Mouse (Mus musculus): ENCODE results near the gene Pkn1. TPM values are rescaled to one million over a fixed set of nuclear protein-coding genes. Genes with fewer than 3 reads are reported as not detected.

Pkn1 gene
- polyA plus RNA-seq, 1 experiment from 2014 or later, result 33.1 TPM

DNA sequence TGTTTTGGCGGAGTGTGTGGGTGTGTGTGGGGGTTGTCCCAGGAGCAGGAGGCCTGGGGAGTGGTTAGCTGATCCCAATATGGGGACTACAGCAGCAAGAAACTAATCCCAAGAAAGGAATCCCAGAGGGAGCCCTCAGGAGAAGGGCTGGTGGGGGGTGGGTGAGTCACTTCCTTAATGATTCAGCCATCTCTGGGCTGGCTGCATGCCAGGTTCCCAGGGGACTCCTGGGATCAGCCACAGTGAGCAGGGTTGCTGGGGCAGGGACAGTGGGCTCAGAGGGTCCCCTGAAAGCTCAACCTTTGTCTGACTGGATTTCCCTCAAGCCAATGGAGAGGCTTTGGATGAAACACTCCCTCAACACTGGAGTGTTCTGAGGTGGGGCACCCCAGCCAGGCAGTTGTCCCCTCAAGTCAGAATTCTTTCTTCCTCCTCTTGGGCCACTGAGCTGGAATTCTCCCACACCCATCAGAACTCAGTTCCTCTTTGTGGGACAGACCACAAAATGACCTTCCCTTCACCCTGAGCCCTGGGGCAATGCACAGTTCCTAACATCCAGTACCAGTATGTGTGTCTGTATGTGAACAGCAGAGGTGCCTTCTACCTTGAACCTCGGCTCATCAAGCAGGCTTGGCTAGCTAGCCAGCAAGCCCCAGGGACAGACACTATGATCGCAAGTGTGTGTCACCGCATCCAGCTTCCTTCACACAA, 39.0 kb upstream of the Pkn1 start:
- Histone ChIP-seq H3K4me3 (no peak overlapping the region), H3K27ac (replicated peaks) (no peak overlapping the region), H3K27me3 (peaks cover 31% of the 10 kb centered on the region), H3K36me3 (no peaks in the 10 kb centered on the region), H3K4me1 (peaks cover 11% of the 10 kb centered on the region), H3K4me2 (replicated peaks) (no peak overlapping the region), H3K9me3 (no peaks in the 10 kb centered on the region), H3K9ac (replicated peaks) (no peak overlapping the region)
- WGBS, result 75% methylated on average over 4 of the region's 4 CpGs
- ATAC-seq (replicated peaks), result no peak

DNA sequence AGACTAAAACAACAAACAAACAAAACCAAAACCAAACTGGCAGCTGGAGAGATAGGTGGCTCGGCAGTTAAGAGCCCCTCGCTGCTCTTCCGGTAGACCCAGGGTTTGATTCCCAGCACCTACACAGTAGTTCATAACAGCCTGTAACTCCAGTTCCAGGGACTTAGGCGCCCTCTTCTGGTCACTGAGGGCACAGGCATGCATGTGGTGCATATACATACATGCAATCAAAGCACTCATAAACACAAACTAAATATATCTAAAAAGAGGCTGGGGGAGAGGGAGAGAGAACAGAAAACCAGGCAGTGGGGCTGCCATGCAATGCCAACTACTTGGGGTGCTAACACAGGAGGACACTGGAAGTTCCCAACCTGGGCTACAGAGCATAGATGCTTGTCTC, 38.4 kb upstream of the Pkn1 start:
- Histone ChIP-seq H3K4me2 (replicated peaks) (no peak overlapping the region), H3K27me3 (peaks cover 28% of the 10 kb centered on the region), H3K27ac (replicated peaks) (no peak overlapping the region), H3K4me1 (peaks cover 11% of the 10 kb centered on the region), H3K36me3 (no peaks in the 10 kb centered on the region), H3K9ac (replicated peaks) (no peak overlapping the region), H3K9me3 (no peaks in the 10 kb centered on the region), H3K4me3 (no peak overlapping the region)
- ATAC-seq (replicated peaks), result no peak
- 87% methylated on average over 4 of the region's 4 CpGs for WGBS

DNA sequence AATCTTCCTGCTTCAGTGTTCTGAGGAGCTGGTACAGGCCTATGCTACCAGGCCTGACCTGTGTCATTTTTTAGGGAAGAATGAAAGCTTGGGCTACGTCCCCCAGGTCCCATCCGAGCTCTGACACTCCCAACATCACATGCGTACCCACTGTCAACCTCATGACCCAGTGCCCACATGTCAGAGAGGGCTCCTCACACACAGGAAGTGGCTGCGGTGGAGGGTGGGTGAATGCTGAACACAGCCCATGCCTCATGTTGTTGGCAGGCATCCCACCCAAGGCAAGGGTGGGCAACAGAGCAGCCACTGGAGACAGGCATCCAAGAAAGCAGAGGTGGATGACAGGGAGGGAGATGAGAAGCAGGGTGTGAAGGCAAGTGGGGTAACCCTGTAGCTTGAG, 37.7 kb upstream of the Pkn1 start:
- peaks cover 22% of the 10 kb centered on the region for H3K27me3 ChIP-seq
- H3K9ac ChIP-seq (replicated peaks), result no peak overlapping the region
- no peak for ATAC-seq (replicated peaks)
- 96% methylated on average over 4 of the region's 4 CpGs for WGBS
- H3K9me3 ChIP-seq, result no peaks in the 10 kb centered on the region
- no peak overlapping the region for H3K4me3 ChIP-seq
- H3K4me1 ChIP-seq, result peaks cover 11% of the 10 kb centered on the region
- H3K36me3 ChIP-seq, result no peaks in the 10 kb centered on the region
- H3K27ac ChIP-seq (replicated peaks), result no peak overlapping the region
- no peak overlapping the region for H3K4me2 ChIP-seq (replicated peaks)

DNA sequence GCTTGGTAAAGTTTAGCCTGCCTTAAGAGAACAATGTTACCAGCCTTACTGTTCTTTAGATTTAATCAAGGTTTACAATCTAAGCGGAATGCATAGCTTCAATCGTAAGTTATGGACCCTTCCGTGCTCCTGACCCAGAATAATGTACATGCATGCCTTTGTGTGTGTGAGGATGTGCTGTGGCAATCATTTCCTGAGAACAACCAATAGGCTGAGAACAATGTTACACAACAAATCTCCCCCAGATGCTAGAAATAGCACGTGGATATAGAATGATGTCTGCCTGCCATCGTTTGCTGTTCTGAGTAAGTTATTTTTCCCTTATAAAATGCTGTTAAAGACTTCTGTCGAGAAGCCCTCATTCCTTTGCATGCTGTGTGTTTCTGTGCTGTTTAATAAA, 33.9 kb upstream of the Pkn1 start:
- 80% methylated on average over 6 of the region's 6 CpGs for WGBS
- Histone ChIP-seq H3K9me3 (no peaks in the 10 kb centered on the region), H3K27ac (replicated peaks) (no peak overlapping the region), H3K36me3 (no peaks in the 10 kb centered on the region), H3K4me3 (no peak overlapping the region), H3K9ac (replicated peaks) (no peak overlapping the region), H3K4me2 (replicated peaks) (no peak overlapping the region), H3K27me3 (no peaks in the 10 kb centered on the region), H3K4me1 (no peaks in the 10 kb centered on the region)
- no peak for ATAC-seq (replicated peaks)

DNA sequence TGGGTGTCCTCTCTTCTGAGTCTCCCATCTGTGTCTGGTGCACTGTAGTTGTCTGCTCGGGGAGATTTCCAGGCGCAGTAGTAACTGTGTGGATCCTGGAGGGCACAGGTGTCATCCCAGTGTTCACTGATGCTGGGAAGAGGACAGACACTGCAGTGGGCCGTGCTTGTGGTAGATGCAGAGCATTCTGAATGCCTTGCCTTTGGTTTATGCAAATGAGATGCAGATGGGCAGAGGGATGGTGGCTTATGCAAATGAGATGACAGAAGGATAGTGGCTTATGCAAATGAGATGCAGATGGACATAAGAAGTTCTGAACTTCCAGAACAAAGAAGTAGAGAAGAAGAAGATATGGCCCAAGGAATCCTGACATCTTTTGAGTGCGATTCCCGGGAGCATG, 32.9 kb upstream of the Pkn1 start:
- WGBS, result 77% methylated on average over 5 of the region's 5 CpGs
- Histone ChIP-seq H3K4me1 (no peaks in the 10 kb centered on the region), H3K9me3 (no peaks in the 10 kb centered on the region), H3K9ac (replicated peaks) (no peak overlapping the region), H3K27ac (replicated peaks) (no peak overlapping the region), H3K4me2 (replicated peaks) (no peak overlapping the region), H3K4me3 (no peak overlapping the region), H3K36me3 (no peaks in the 10 kb centered on the region), H3K27me3 (no peaks in the 10 kb centered on the region)
- ATAC-seq (replicated peaks), result no peak

DNA sequence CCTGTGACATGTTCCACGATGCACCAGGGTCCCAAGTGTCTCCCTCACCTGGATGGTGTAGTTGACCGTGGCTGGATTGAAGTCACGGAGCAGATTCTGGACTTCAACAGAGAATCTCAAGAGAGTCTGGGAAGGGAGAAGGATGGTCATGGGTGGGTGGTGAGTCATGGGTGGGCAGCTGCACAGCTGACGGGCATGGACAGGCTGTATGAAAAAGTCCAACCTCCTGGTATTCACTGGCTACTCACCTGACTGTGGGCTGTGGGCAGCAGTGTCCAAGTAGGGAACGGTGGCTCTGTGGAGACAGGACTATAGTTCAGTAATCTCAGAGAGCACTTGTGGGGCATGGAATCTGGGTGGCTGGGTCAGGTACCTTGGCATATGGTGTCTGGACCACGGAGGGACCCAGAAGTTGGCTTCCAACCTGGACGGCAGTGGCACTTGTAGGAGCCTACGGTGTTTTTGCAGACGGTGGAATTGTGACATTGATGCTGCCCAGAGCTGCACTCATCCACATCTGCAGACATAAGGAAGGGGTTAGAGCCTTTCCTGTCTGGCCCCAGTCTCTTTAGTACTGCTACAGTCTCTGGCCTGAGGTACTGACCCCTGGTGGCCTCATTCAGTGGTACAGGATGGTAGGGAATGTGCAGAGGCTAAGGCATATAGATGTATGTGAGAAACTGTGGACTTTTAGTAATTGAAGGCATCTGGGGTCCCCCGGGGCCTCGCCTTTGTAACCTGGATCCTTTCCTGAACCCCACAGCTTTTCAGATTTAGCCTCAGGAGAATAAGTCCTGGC, 30.2 kb upstream of the Pkn1 start:
- Histone ChIP-seq H3K9ac (replicated peaks) (no peak overlapping the region), H3K4me1 (no peaks in the 10 kb centered on the region), H3K27me3 (no peaks in the 10 kb centered on the region), H3K9me3 (no peaks in the 10 kb centered on the region), H3K36me3 (peaks cover 11% of the 10 kb centered on the region), H3K4me3 (no peak overlapping the region), H3K4me2 (replicated peaks) (no peak overlapping the region), H3K27ac (replicated peaks) (no peak overlapping the region)
- ATAC-seq (replicated peaks), result no peak
- 77% methylated on average over 11 of the region's 11 CpGs for WGBS

DNA sequence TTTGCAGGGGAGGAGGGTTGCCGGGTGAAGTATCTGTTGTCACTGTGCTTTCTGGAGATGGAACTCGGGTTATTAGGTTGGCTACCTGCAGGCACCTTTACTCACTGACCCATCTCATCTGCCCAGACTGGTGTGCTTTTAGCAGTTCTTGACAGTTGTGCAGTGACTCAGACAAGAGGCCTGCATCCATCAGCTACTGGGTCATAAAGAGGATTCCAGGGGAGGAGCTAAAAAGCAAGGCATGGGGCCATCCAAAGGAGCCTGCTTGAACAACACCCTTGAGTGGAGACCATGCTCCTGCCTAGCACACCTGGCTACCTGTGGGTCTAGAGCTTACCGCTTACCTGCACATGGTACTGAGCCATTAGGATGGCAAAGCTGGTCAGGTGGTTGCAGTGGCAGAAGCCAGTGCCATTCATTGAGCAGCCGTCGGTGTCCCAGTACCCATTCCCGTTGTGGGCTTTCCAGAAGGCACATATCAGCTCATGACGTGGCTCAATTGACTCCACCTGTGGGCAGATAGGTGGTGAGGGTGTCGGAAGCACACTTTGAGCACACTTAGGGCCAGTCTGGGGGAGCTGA, 26.6 kb upstream of the Pkn1 start:
- no peak overlapping the region for H3K27ac ChIP-seq (replicated peaks)
- H3K9ac ChIP-seq (replicated peaks), result no peak overlapping the region
- WGBS, result 95% methylated on average over 8 of the region's 8 CpGs
- no peaks in the 10 kb centered on the region for H3K9me3 ChIP-seq
- no peaks in the 10 kb centered on the region for H3K27me3 ChIP-seq
- H3K4me3 ChIP-seq, result no peak overlapping the region
- ATAC-seq (replicated peaks), result no peak
- H3K4me2 ChIP-seq (replicated peaks), result no peak overlapping the region
- no peaks in the 10 kb centered on the region for H3K4me1 ChIP-seq
- H3K36me3 ChIP-seq, result peaks cover 47% of the 10 kb centered on the region

DNA sequence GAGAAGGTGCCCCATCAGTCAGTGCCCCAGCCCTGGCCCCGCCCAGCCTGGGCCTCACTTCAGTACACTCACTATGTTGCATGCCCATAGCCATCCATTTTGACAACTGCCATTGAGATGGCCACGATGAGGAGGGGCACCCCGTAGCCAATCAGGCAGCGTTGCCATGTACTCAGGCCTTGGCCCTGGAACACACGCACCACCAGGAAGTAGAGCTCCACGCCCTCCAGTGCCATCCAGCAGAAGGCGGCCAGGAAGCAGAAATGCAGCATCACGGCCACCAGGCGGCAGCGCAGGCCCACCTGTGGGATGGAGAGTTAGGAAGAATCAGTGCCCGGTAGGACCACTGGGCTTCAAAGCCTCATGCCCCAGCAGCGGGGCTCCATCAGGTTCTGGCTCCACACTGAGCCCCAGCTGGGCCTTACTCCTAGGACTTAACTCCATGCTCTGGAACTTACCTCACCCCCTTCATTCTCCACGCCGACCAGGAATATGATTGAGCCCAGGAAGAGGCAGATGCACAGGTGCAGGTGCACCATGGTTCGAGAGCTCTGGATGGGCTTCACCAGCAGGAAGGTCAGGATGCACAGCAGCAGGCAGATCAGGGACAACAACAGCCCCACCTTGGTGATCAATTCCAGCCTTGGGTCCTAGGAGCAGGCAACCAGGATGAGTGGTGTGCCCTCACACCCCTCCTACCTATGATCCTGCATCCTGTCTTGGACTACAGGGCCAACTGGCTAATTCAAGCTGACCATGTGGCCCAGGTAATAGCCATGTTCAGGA, 25.9 kb upstream of the Pkn1 start:
- no peak overlapping the region for H3K4me3 ChIP-seq
- H3K9me3 ChIP-seq, result no peaks in the 10 kb centered on the region
- WGBS, result 43% methylated on average over 15 of the region's 15 CpGs
- peaks cover 55% of the 10 kb centered on the region for H3K36me3 ChIP-seq
- H3K4me1 ChIP-seq, result no peaks in the 10 kb centered on the region
- peak; percentile 75 for ATAC-seq (replicated peaks)
- H3K27me3 ChIP-seq, result no peaks in the 10 kb centered on the region
- no peak overlapping the region for H3K4me2 ChIP-seq (replicated peaks)
- H3K27ac ChIP-seq (replicated peaks), result no peak overlapping the region
- H3K9ac ChIP-seq (replicated peaks), result no peak overlapping the region

DNA sequence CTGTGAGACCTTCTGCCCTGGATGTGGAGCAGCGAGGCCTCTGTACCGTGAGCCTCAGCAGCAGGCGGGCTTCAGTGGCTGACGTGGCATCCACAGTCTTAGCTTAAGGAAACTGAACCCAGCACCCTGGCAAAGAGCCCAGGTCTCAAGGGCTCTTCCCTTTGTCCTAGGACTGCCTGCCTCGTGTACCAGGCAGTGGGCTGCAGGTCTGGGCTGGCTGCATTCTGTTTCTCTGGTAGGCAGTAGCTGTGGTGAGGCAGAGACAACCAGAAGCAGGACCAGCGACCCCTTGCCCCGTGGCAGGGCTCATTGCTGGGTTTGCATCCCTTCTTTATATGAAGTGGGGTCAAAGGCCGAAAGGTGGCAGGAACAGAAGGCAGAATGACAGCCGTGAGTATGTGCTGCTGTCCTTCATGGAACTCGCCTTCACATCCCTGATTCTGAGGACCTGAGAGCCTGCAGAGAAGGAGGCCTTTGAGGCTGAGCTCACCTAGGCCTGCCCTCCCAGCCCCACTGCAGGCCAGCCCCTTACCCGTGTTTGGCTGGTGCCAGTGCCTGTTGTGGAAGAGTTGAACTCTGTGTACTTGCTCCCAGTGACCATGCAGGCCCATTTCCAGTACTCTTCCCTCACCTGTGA, 24.6 kb upstream of the Pkn1 start:
- no peaks in the 10 kb centered on the region for H3K27me3 ChIP-seq
- H3K4me3 ChIP-seq, result no peak overlapping the region
- no peak overlapping the region for H3K27ac ChIP-seq (replicated peaks)
- no peaks in the 10 kb centered on the region for H3K9me3 ChIP-seq
- WGBS, result 80% methylated on average over 11 of the region's 11 CpGs
- no peak overlapping the region for H3K9ac ChIP-seq (replicated peaks)
- H3K4me1 ChIP-seq, result no peaks in the 10 kb centered on the region
- no peak for ATAC-seq (replicated peaks)
- peaks cover 59% of the 10 kb centered on the region for H3K36me3 ChIP-seq
- H3K4me2 ChIP-seq (replicated peaks), result no peak overlapping the region

DNA sequence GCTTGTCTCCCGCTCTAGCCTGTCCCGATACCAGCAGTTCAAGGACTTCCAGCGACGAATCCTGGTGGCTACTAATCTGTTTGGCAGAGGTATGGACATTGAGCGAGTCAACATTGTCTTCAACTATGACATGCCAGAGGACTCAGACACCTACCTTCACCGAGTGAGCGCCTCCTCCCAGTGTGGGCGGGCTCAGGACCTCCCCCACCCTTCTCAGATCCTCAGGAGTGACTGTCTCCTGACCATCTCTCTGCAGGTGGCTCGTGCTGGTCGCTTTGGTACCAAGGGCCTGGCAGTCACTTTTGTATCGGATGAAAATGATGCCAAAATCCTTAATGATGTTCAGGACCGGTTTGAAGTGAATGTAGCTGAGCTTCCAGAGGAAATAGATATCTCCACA, 23.7 kb upstream of the Pkn1 start:
- no peaks in the 10 kb centered on the region for H3K9me3 ChIP-seq
- H3K36me3 ChIP-seq, result peaks cover 59% of the 10 kb centered on the region
- H3K27me3 ChIP-seq, result no peaks in the 10 kb centered on the region
- H3K27ac ChIP-seq (replicated peaks), result no peak overlapping the region
- H3K4me1 ChIP-seq, result no peaks in the 10 kb centered on the region
- no peak overlapping the region for H3K4me3 ChIP-seq
- ATAC-seq (replicated peaks), result no peak
- no peak overlapping the region for H3K9ac ChIP-seq (replicated peaks)
- H3K4me2 ChIP-seq (replicated peaks), result no peak overlapping the region
- WGBS, result 89% methylated on average over 12 of the region's 12 CpGs

DNA sequence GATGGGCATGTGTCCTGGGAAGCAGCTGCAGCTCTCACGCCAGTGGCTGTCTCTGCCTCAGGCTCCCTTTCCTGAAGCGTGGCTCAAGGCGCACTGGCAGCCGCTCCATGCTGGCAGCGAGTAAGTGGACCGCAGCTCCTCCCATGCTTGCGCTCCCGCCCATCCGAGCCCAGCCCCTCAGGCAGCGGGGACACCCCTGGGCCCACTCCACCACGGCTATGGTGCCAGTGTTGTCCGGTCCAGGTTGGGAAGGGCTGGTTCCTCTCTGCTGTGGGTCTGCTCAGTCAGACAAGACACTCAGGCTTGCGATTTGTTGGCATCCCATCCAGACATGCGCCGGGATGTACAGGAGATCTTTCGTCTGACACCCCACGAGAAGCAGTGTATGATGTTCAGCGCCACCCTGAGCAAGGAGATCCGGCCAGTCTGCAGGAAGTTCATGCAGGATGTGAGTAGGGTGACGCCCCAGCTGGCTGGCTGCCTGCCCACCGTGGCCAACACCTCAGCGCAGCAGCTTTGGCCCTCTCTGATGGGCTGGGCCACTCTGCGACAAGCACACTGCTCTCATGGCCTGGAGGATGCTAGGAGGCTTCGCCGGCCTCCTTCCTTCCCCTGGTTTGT, 22.5 kb upstream of the Pkn1 start:
- Histone ChIP-seq H3K36me3 (peaks cover 59% of the 10 kb centered on the region), H3K9me3 (no peaks in the 10 kb centered on the region), H3K4me2 (replicated peaks) (no peak overlapping the region), H3K4me1 (peaks cover 10% of the 10 kb centered on the region), H3K27me3 (no peaks in the 10 kb centered on the region), H3K27ac (replicated peaks) (no peak overlapping the region), H3K9ac (replicated peaks) (no peak overlapping the region), H3K4me3 (no peak overlapping the region)
- WGBS, result 92% methylated on average over 25 of the region's 25 CpGs
- ATAC-seq (replicated peaks), result no peak
